Mouse (Mus musculus) limb, embryonic 10.5 days (tissue): Measurements from ENCODE around the gene Hes2. TPM values are rescaled to one million over a fixed set of nuclear protein-coding genes. Genes with fewer than 3 reads are reported as not detected.
A peak's percentile ranks its signal among the peaks of the same experiment; 100 is the strongest.

ENCODE experiments used
- DNase-seq: peaks from one replicate; pipeline ENCODE4 v3.0.0-alpha.2; 2017; ENCODE audit warnings: low spot score
- H3K27ac ChIP-seq: fragments of 300-500 bp; sonication (generic); 2 replicates; pipeline ENCODE4 v1.5.1; 2016; ENCODE audit warnings: mild to moderate bottlenecking
- H3K27me3 ChIP-seq: fragments of 300-500 bp; sonication (generic); 2 replicates; pipeline ENCODE4 v1.6.1; 2016; ENCODE audit warnings: low read depth, mild to moderate bottlenecking; ENCODE audit not compliant: poor library complexity, severe bottlenecking
- H3K36me3 ChIP-seq: fragments of 300-500 bp; sonication (generic); 2 replicates; pipeline ENCODE4 v1.6.1; 2016; ENCODE audit warnings: mild to moderate bottlenecking, moderate library complexity
- H3K4me1 ChIP-seq: fragments of 300-500 bp; sonication (generic); 2 replicates; pipeline ENCODE4 v1.6.1; 2016
- H3K4me3 ChIP-seq: fragments of 300-500 bp; sonication (generic); 2 replicates; pipeline ENCODE4 v1.5.1; 2016; ENCODE audit warnings: mild to moderate bottlenecking, moderate library complexity
- H3K9me3 ChIP-seq: fragments of 300-500 bp; sonication (generic); replicated peaks from 2 replicates; pipeline ENCODE4 v1.6.1; 2016; ENCODE audit warnings: mild to moderate bottlenecking
- WGBS: fragments of 180-500 bp; shearing (Covaris S2); methylation state at CpG from one replicate; pipeline ENCODE4 v1.1.7; 2016; 5-methylcytosine and 5-hydroxymethylcytosine counted together
- polyA plus RNA-seq: library from polyadenylated mRNA; unstranded; fragments of >200 nt; fragmentation: Nextera tagmentation; extraction: Ambion mirVana; gene quantifications from 2 replicates; pipeline ENCODE4 v1.2.1, GENCODE M21; 2016

The Hes2 gene
- polyA plus RNA-seq, 1 experiment from 2014 or later = not detected

DNA sequence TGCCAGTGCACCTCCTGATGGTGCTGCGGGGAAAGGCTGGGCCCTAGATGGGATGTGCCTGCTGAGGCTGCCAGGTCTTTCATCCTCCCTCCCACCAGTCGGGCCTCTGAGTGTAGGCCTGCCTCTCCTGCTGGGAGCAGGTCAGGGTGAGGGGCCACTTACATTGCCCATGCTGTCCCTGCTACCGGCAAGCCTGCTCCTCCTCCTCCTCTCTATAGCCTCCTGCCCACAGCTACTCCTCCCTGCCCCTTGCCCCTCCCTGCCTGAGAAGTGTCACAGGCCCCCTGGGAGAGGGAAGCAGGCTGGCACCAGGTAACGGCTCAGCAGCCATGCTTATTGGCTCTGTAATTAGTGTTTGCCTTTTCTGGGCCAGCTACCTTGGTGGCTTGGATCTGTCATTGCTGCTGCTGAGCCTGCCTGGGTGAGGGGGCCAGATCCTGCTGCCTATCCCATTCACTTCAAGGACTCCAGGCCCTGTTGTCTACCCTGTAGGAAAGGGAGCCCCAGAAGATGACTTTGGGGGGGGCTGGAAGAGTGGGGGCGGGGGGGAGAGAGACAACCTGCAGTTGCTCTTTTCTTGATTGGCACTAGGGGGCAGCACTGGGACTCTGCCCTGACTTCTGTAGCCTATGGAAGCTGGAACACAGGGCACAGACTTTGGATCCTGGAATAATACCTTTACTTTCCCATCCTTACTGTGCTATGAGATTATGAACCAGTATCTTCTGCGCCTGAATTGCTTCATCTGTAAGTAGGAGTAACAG, 22.4 kb upstream of the Hes2 start:
- H3K4me1 ChIP-seq = peaks cover 32% of the 10 kb centered on the region
- 27% methylated on average over 6 of the region's 6 CpGs for WGBS
- no peak overlapping the region for H3K4me3 ChIP-seq
- H3K9me3 ChIP-seq = no peaks in the 10 kb centered on the region
- H3K27me3 ChIP-seq = peaks cover 82% of the 10 kb centered on the region
- H3K27ac ChIP-seq = no peak overlapping the region
- peak; percentile 35 for DNase-seq
- H3K36me3 ChIP-seq = no peaks in the 10 kb centered on the region

- no peak overlapping the region for H3K4me3 ChIP-seq
- 92% methylated on average over 2 of the region's 2 CpGs for WGBS
- no peaks in the 10 kb centered on the region for H3K36me3 ChIP-seq
- no peak overlapping the region for H3K27ac ChIP-seq
- no peaks in the 10 kb centered on the region for H3K9me3 ChIP-seq
- H3K4me1 ChIP-seq = peaks cover 26% of the 10 kb centered on the region
- DNase-seq = no peak
- H3K27me3 ChIP-seq = peaks cover 82% of the 10 kb centered on the region
Measured at GRCm38 (mm10) chr4:152136876-152137250, 21.8 kb upstream of the Hes2 start.

- Histone ChIP-seq H3K4me1 (peaks cover 15% of the 10 kb centered on the region), H3K27me3 (peaks cover 75% of the 10 kb centered on the region), H3K4me3 (peak overlapping the region; percentile 46), H3K36me3 (no peaks in the 10 kb centered on the region), H3K27ac (no peak overlapping the region), H3K9me3 (no peaks in the 10 kb centered on the region)
- WGBS = 3% methylated on average over 51 of the region's 51 CpGs
- DNase-seq = peak; percentile 94
Measured at GRCm38 (mm10) chr4:152138497-152139260, 20.0 kb upstream of the Hes2 start.

DNA sequence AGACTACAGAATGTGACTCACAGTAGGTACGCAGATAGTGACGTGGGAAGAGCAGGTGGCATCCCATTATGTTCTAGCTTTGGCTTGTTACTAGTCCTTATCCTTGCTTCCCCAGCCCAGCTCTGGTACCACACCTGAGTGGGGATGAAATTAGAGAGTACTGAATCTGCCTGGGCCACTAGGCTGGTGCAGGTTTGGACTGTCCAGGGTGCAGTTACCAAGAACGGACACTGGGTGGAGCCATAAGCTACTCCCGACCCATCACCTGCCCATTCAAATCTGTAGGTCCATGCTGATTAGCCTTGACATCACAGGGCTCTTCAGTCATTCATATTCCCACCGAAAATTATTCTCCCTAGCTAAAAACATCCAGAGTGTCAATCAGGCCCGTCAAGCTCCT, 18.2 kb upstream of the Hes2 start:
- peak; percentile 59 for DNase-seq
- 36% methylated on average over 6 of the region's 6 CpGs for WGBS
- Histone ChIP-seq H3K36me3 (no peaks in the 10 kb centered on the region), H3K27me3 (peaks cover 70% of the 10 kb centered on the region), H3K4me1 (peaks cover 15% of the 10 kb centered on the region), H3K9me3 (no peaks in the 10 kb centered on the region), H3K27ac (no peak overlapping the region), H3K4me3 (no peak overlapping the region)

GRCm38 (mm10) chr4:152141521-152142135, 17.0 kb upstream of the Hes2 start:
- Histone ChIP-seq H3K27me3 (peaks cover 66% of the 10 kb centered on the region), H3K9me3 (no peaks in the 10 kb centered on the region), H3K4me1 (peaks cover 17% of the 10 kb centered on the region), H3K4me3 (no peak overlapping the region), H3K27ac (no peak overlapping the region), H3K36me3 (no peaks in the 10 kb centered on the region)
- 74% methylated on average over 8 of the region's 8 CpGs for WGBS
- no peak for DNase-seq

DNA sequence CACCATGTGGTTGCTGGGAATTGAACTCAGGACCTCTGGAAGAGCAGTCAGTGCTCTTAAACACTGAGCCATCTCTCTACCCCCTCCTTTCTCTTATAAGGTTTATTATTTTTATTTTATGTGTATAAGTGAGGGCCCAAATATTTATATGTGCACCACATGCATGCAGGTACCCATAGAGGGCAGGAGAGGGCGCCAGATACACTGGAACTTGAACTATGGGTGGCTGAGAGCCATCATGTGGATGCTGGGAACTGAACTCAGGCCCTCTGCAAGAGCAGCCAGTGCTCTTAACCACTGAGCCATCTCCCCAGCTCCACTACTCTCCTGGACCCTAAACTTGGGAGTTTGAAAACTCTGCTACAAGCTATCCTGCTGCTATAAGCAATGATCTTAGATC, 15.0 kb upstream of the Hes2 start:
- WGBS = 28% methylated on average over 1 of the region's 1 CpGs
- no peaks in the 10 kb centered on the region for H3K9me3 ChIP-seq
- H3K4me3 ChIP-seq = no peak overlapping the region
- DNase-seq = no peak
- peaks cover 12% of the 10 kb centered on the region for H3K4me1 ChIP-seq
- H3K36me3 ChIP-seq = no peaks in the 10 kb centered on the region
- H3K27ac ChIP-seq = no peak overlapping the region
- peaks cover 62% of the 10 kb centered on the region for H3K27me3 ChIP-seq

GRCm38 (mm10) chr4:152145473-152145872, 13.2 kb upstream of the Hes2 start:
- H3K27ac ChIP-seq = no peak overlapping the region
- no peaks in the 10 kb centered on the region for H3K36me3 ChIP-seq
- no peaks in the 10 kb centered on the region for H3K9me3 ChIP-seq
- H3K4me3 ChIP-seq = no peak overlapping the region
- H3K27me3 ChIP-seq = peaks cover 74% of the 10 kb centered on the region
- DNase-seq = no peak
- 71% methylated on average over 10 of the region's 10 CpGs for WGBS
- peaks cover 7% of the 10 kb centered on the region; the same call in 1 of the 2 replicates for H3K4me1 ChIP-seq

DNA sequence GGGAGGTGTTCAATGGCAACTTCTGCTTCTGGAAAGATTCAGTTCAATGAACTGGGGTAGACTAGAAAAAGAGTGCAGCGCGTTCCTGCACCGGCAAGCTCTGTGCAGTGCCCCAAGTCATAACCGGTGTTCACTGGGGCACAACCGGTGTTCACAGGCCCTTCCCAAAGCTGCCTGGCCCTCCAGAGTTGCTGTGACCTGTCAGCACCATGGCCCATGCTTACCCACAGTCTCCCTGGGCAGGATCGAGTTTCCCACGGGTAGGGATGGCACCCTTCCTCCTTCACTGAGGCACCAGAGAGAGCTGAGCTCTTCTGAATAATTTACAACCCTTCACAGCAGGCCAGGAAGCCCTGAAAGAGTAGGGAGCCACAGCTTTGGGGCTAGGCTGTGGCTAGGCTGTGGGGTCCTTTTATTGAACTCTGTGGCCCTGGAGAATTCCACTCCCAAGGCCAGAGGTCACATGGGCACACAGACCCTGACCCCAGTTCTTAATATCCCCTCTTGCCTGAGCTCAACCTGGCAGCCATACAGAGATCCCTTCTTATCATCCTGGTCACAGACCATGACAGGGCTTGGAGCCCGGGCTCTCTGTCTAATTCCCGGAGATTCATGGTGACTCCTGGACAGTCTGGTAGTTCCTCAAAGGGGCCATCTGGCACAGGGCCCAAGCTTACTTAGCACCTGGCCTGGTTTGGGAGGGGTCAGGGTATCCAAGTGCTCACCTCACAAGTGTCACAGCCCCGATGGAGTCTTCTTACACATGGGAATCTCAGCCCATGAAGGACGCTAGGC, 12.4 kb upstream of the Hes2 start:
- Histone ChIP-seq H3K4me1 (peaks cover 7% of the 10 kb centered on the region; the same call in 1 of the 2 replicates), H3K27me3 (peaks cover 74% of the 10 kb centered on the region), H3K4me3 (no peak overlapping the region), H3K36me3 (no peaks in the 10 kb centered on the region), H3K9me3 (no peaks in the 10 kb centered on the region), H3K27ac (no peak overlapping the region)
- DNase-seq = no peak
- 57% methylated on average over 11 of the region's 11 CpGs for WGBS

DNA sequence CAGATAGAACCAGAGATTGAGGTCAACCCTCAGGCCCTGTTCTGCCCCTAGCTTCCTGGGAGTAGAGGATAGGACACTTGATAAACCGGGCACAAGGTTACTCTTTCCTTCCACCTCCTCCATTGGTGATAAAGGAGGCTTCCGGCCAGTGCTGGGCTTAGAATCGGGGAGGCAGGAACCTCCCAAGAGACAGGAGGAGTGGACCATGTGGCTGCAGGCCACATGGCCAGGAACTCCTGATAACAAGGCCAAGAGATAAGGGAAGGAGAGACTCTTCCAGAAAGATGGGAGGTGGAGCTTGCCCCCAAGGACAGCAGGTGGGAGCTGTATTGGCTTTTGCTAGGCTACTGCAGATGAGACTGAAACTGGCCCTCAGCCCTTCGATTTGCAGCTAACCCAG, 8.1 kb upstream of the Hes2 start:
- H3K36me3 ChIP-seq = no peaks in the 10 kb centered on the region
- H3K4me3 ChIP-seq = no peak overlapping the region
- no peaks in the 10 kb centered on the region for H3K9me3 ChIP-seq
- H3K27ac ChIP-seq = no peak overlapping the region
- peaks cover 25% of the 10 kb centered on the region for H3K4me1 ChIP-seq
- DNase-seq = no peak
- peaks cover 88% of the 10 kb centered on the region for H3K27me3 ChIP-seq
- 77% methylated on average over 4 of the region's 4 CpGs for WGBS

DNA sequence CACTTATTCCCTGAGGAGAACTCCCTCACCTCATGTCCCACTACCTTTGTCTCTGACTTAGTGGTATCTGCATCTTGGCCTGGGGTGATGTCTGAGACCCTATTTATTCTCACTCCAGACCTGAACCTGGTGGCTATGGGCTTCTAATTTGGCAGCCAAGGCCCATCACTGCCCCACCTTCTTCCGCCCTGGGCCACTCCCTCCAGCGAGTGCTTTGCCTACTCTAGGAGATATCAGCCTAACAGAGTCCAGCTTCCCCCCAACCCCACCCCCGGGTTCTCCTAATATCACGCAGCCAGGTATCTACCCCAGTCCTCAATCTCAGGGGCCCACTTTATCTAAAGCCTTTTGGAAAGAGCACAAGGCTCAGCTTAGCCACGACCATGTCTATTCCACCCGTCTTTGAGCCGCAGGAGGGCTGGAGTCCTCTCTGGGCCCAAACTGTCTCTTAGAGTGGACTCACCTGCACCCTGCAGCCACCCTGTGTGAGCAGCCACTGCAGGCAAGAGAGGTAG, 7.2 kb upstream of the Hes2 start:
- Histone ChIP-seq H3K27ac (peak overlapping the region; percentile 32; the same call in 1 of the 2 replicates), H3K36me3 (no peaks in the 10 kb centered on the region), H3K9me3 (no peaks in the 10 kb centered on the region), H3K4me1 (peaks cover 19% of the 10 kb centered on the region), H3K4me3 (peak overlapping the region; percentile 58), H3K27me3 (peaks cover 89% of the 10 kb centered on the region)
- 15% methylated on average over 7 of the region's 7 CpGs for WGBS
- no peak for DNase-seq

- DNase-seq = peak; percentile 88
- peak within 1 kb of the TSS; percentile 58 for H3K4me3 ChIP-seq
- peak within 1 kb of the TSS; percentile 32; the same call in 1 of the 2 replicates for H3K27ac ChIP-seq
- H3K9me3 ChIP-seq = no peaks in the 10 kb centered on the region
- H3K36me3 ChIP-seq = no peaks in the 10 kb centered on the region
- under 1% methylated on average over 57 of the region's 57 CpGs for WGBS
- H3K27me3 ChIP-seq = peaks cover 91% of the 10 kb centered on the region
- H3K4me1 ChIP-seq = peaks cover 19% of the 10 kb centered on the region
Measured at GRCm38 (mm10) chr4:152151966-152152544, 6.6 kb upstream of the Hes2 start, which contains the start of gene Espn. Gene Espn, minus strand, starts transcription at chr4:152152371.

DNA sequence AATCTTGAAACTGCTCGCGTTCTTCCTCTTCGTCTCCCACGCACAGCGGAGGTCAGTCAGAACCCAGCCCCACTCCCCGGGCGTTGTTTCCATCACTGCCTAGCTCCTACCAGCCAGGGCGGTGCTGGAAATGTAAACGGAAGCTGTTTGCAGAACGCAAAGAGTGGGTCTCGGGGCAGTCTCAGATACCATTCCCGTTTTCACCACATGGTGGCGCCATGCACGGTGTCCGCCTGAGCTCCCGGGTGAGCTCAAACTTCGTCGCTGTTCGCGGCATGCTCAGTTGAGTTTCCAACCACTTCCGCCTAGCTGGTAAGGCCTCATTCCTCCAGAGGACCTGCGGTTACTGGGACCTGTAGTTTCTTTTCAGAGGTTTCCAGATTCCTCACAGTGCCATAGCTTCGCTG, 4.9 kb upstream of the Hes2 start:
- peak; percentile 88 for DNase-seq
- Histone ChIP-seq H3K27ac (no peak overlapping the region), H3K9me3 (no peaks in the 10 kb centered on the region), H3K27me3 (peaks cover 97% of the 10 kb centered on the region), H3K4me1 (peaks cover 27% of the 10 kb centered on the region), H3K36me3 (no peaks in the 10 kb centered on the region), H3K4me3 (peak overlapping the region; percentile 34)
- WGBS = 3% methylated on average over 23 of the region's 23 CpGs
